Mouse (Mus musculus) neural tube, embryonic 14.5 days (tissue): ENCODE results near the gene Col18a1. TPM values are rescaled to one million over a fixed set of nuclear protein-coding genes. Genes with fewer than 3 reads are reported as not detected.

Source experiments
- ATAC-seq: fragments of 200-750 bp; cut with Nextera tagmentation; 2 replicates; pipeline ENCODE4 v1.8.0; 2017; ENCODE audit warnings: low read depth, mild to moderate bottlenecking, moderate TSS enrichment, moderate library complexity
- H3K27ac ChIP-seq: fragments of 300-500 bp; sonication (generic); 2 replicates; pipeline ENCODE4 v1.5.1; 2014; ENCODE audit warnings: low read depth, mild to moderate bottlenecking, control low read depth, low read length, moderate library complexity, mixed read lengths
- H3K27me3 ChIP-seq: fragments of 300-500 bp; sonication (generic); 2 replicates; pipeline ENCODE4 v1.6.1; 2014; ENCODE audit warnings: low read length; ENCODE audit not compliant: control insufficient read depth, insufficient read depth
- H3K36me3 ChIP-seq: fragments of 300-500 bp; sonication (generic); 2 replicates; pipeline ENCODE4 v1.6.1; 2014; ENCODE audit warnings: low read length, mixed read lengths; ENCODE audit not compliant: control insufficient read depth, insufficient read depth
- H3K4me1 ChIP-seq: fragments of 300-500 bp; sonication (generic); 2 replicates; pipeline ENCODE4 v1.6.1; 2014; ENCODE audit warnings: low read length; ENCODE audit not compliant: control insufficient read depth, insufficient read depth
- H3K4me2 ChIP-seq: fragments of 300-500 bp; sonication (generic); 2 replicates; pipeline ENCODE4 v1.6.1; 2014; ENCODE audit warnings: mild to moderate bottlenecking, low read depth, low read length, control low read depth
- H3K4me3 ChIP-seq: fragments of 300-500 bp; sonication (generic); 2 replicates; pipeline ENCODE4 v1.5.1; 2014; ENCODE audit warnings: low read depth, low read length, control low read depth, mixed read lengths
- H3K9ac ChIP-seq: fragments of 300-500 bp; sonication (generic); replicated peaks from 2 replicates; pipeline ENCODE4 v1.6.1; 2014; ENCODE audit warnings: low read depth, mild to moderate bottlenecking, control low read depth, low read length, mixed read lengths
- H3K9me3 ChIP-seq: fragments of 300-500 bp; sonication (generic); 2 replicates; pipeline ENCODE4 v1.6.1; 2016; ENCODE audit warnings: low read length; ENCODE audit not compliant: control insufficient read depth
- WGBS: fragments of 180-500 bp; shearing (Covaris S2); extraction: QIAGEN DNeasy Blood & Tissue Kit; methylation state at CpG from one replicate; pipeline ENCODE4 v1.1.7; 2014; 5-methylcytosine and 5-hydroxymethylcytosine counted together
- polyA plus RNA-seq: library from polyadenylated mRNA; unstranded; fragments of >200 nt; fragmentation: Nextera tagmentation; extraction: Ambion mirVana; gene quantifications from 2 replicates; pipeline ENCODE4 v1.2.1, GENCODE M21; 2014

Col18a1 gene
- polyA plus RNA-seq, 1 experiment from 2014 or later: 5.3 TPM

DNA sequence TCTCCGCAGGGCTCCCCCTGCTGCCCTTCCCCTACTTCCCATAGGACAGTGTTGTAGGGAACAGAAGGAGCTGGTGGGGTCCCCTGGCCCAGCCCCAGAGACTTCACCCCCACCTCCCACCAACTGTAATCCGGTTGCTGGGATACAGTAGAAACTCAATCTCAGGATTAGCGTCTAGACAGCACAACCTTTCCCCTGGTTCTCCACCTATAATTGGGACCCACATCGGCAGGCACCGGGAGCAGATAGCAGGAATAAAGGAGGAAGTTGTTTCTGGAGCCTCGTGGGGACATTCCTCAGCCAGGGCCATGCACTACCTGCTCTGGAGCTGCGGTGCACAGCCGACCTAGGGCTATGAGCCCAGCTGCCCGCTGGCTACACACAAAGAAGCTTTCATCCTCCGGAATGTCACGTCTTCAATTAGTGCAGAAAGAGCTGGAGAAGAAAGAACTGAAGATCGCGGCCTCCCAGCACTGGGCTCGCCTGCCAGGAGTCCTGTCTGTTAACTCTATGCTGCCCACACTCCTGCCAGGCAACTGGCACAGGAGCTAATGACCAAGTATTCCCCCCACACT is 15.3 kb downstream of the Col18a1 start:
- Histone ChIP-seq H3K36me3 (no peaks in the 10 kb centered on the region), H3K9ac (peak overlapping the region; percentile 21; the same call in 1 of the 2 replicates), H3K27me3 (no peaks in the 10 kb centered on the region), H3K4me1 (peaks cover 17% of the 10 kb centered on the region), H3K4me3 (no peak overlapping the region), H3K27ac (peak overlapping the region; percentile 44; the same call in 1 of the 2 replicates), H3K4me2 (peak overlapping the region; percentile 31), H3K9me3 (no peaks in the 10 kb centered on the region)
- peak; percentile 70; the same call in 1 of the 2 replicates for ATAC-seq
- 4% methylated on average over 14 of the region's 14 CpGs for WGBS

DNA sequence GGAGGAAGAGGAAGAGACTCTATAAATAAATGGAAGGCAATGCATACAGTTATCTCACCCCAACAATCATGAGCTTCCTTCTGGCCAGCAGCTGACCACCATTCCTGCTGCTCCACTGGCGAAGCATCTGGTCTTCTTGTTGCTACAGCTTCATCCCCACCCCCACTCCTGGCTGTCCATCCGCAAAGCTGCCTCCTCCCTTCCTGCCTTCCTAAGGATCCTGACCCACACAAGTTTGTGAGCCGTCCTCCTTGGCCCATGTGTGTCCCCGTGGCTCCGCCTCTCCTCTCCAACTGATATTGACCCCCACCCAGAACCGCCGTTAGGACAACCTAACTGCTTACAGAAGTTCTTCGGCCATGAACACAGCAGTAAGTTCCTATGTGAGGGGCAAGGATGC is 16.3 kb downstream of the Col18a1 start:
- no peak overlapping the region for H3K9ac ChIP-seq
- no peaks in the 10 kb centered on the region for H3K36me3 ChIP-seq
- no peak overlapping the region for H3K27ac ChIP-seq
- H3K27me3 ChIP-seq: no peaks in the 10 kb centered on the region
- 55% methylated on average over 8 of the region's 8 CpGs for WGBS
- no peak overlapping the region for H3K4me2 ChIP-seq
- ATAC-seq: no peak
- H3K4me3 ChIP-seq: no peak overlapping the region
- H3K4me1 ChIP-seq: peaks cover 17% of the 10 kb centered on the region
- H3K9me3 ChIP-seq: no peaks in the 10 kb centered on the region

DNA sequence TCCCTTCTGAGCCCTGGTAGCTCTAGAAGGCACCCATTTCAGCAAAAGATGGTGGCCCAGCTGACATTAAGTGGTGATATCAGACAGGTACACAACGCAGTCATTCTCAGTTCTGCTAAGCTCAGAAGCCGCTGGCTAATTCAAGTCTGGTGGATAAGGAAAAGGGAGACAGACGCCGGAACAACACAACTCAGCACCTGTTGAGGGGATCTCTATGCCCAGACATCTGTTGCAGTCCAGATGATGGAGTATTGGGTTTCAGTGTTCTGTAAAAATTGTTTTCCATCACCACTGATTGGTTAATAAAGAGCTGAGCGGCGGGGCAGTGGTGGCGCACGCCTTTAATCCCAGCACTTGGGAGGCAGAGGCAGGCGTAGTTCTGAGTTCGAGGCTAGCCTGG is 18.8 kb downstream of the Col18a1 start:
- H3K4me2 ChIP-seq: no peak overlapping the region
- WGBS: 90% methylated on average over 10 of the region's 10 CpGs
- H3K27me3 ChIP-seq: no peaks in the 10 kb centered on the region
- no peak overlapping the region for H3K9ac ChIP-seq
- no peaks in the 10 kb centered on the region for H3K9me3 ChIP-seq
- no peak overlapping the region for H3K4me3 ChIP-seq
- H3K27ac ChIP-seq: no peak overlapping the region
- H3K4me1 ChIP-seq: peaks cover 17% of the 10 kb centered on the region
- H3K36me3 ChIP-seq: no peaks in the 10 kb centered on the region
- no peak for ATAC-seq

DNA sequence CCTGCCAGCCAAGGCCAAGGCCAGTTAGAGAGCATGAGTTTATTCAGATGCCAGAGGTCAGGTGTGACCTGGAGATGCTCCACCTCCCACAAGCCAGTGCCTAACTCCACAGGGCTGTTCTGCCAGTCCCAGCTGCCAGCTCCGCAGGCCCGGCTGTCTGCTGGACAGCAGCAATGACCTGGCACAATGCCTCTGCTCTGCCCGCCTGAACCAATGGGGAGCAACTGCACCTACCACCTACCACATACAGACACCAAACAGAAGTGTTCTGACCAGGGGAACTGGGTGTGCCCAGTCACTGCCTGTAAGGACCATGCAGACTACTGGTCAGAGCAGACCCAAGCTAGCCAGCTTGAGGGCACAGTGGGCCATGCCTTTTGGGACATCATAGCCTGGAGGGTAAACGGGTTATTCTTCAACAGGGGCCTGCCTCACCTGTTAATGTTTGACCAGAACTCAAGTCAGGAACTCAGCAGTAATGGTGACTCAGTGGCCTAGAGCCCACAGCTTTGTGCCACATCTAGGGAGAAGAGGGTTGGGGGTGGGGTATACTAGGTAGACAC is 19.4 kb downstream of the Col18a1 start:
- H3K4me1 ChIP-seq: peaks cover 17% of the 10 kb centered on the region
- no peaks in the 10 kb centered on the region for H3K9me3 ChIP-seq
- no peaks in the 10 kb centered on the region for H3K27me3 ChIP-seq
- H3K9ac ChIP-seq: no peak overlapping the region
- no peak for ATAC-seq
- H3K4me2 ChIP-seq: no peak overlapping the region
- WGBS: 76% methylated on average over 4 of the region's 4 CpGs
- H3K4me3 ChIP-seq: no peak overlapping the region
- no peaks in the 10 kb centered on the region for H3K36me3 ChIP-seq
- H3K27ac ChIP-seq: no peak overlapping the region

DNA sequence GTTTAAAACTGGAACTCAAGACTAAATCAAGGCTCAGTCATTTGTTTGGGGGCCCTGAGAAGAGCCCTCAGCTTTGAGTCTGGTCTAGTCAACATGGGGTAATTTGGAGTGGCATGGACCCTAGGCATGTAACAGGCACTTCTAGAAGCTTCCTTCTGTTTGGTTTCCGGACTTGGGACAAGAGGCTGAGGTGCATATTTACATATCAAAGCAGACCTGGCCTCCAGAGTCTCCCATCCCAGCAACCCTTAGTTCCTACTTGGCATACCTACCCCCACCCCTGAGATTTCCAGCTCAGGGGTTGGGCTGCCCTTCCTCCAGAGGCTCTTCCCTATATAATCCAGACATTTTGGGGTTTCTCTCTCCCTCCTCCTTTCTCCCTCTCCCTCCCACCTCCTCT is 20.4 kb downstream of the Col18a1 start:
- Histone ChIP-seq H3K9ac (no peak overlapping the region), H3K4me3 (no peak overlapping the region), H3K27ac (no peak overlapping the region), H3K27me3 (no peaks in the 10 kb centered on the region), H3K36me3 (no peaks in the 10 kb centered on the region), H3K4me1 (peaks cover 8% of the 10 kb centered on the region), H3K4me2 (no peak overlapping the region), H3K9me3 (no peaks in the 10 kb centered on the region)
- no peak for ATAC-seq
- 41% methylated on average over 1 of the region's 1 CpGs for WGBS

DNA sequence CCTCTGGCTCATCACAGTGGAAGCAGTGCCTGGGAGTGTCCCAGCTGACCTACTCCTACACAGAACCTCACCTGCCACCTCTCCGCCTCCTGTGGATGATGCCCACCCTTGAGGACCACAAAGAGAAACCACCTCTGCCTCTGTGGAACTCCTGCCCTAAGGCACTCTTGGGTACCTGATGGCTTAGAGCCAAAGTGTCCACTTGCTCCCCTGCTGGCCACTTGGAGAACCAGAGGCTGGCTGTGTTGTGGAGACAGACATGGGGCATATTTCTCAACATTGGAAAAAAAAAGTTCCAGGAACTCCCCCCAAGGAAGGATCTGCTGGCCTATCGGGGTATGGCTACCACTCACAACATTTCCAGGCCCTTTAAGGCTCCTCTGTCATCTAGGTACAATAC is 22.0 kb downstream of the Col18a1 start:
- Histone ChIP-seq H3K36me3 (no peaks in the 10 kb centered on the region), H3K27ac (no peak overlapping the region), H3K9ac (no peak overlapping the region), H3K4me1 (no peaks in the 10 kb centered on the region), H3K4me2 (no peak overlapping the region), H3K27me3 (no peaks in the 10 kb centered on the region), H3K9me3 (no peaks in the 10 kb centered on the region), H3K4me3 (no peak overlapping the region)
- 98% methylated on average over 2 of the region's 2 CpGs for WGBS
- no peak for ATAC-seq

DNA sequence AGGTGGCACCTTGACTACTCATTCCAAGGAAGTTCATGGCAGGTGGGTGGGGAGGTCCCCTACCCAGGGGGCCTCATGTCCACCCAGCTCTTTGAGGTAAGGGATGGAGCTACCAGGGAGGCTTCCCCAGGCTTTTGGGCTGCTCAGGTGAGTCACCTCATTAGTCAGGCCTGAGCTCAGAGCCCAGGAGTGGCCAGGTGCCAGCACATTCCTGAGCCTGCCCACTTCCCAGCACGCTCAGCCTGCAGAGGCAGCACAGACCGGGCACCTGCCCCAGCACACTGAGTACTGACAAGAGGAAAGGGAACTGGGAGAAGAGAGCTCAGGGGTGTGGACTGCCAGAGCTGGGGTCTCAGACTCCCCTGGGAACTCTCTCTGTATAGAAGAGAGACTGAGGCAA is 24.0 kb downstream of the Col18a1 start:
- H3K27me3 ChIP-seq: no peaks in the 10 kb centered on the region
- H3K9me3 ChIP-seq: no peaks in the 10 kb centered on the region
- 93% methylated on average over 2 of the region's 2 CpGs for WGBS

DNA sequence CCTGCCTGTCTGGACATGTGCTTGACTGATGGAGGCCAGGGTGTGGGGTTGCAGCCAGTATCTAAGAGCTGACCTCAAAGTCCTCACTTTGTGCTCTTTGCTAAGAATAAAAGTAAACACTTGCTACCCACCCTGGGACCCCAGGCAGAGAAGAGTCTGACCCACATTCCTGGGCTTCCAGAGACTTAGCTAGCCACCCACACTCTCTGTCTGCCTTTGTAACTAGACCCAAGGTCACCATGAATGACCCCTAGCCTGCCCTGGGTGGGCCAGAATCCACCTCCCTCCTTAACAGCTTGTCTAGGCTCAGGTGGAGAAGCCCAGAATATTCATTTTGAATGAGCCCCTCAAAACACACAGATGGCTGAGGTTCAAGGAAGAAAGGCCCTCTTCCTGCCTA is 28.0 kb downstream of the Col18a1 start:
- H3K27me3 ChIP-seq: no peaks in the 10 kb centered on the region
- no peak for ATAC-seq
- H3K27ac ChIP-seq: no peak overlapping the region
- H3K4me3 ChIP-seq: no peak overlapping the region
- H3K9ac ChIP-seq: no peak overlapping the region
- no peaks in the 10 kb centered on the region for H3K9me3 ChIP-seq
- no peaks in the 10 kb centered on the region for H3K36me3 ChIP-seq
- no peaks in the 10 kb centered on the region for H3K4me1 ChIP-seq
- no peak overlapping the region for H3K4me2 ChIP-seq

More for the DNA sequence above, 24.0 kb downstream of the Col18a1 start:
- Histone ChIP-seq H3K4me1 (no peaks in the 10 kb centered on the region), H3K36me3 (no peaks in the 10 kb centered on the region), H3K9ac (no peak overlapping the region), H3K27ac (no peak overlapping the region), H3K4me3 (no peak overlapping the region), H3K4me2 (no peak overlapping the region)
- no peak for ATAC-seq

DNA sequence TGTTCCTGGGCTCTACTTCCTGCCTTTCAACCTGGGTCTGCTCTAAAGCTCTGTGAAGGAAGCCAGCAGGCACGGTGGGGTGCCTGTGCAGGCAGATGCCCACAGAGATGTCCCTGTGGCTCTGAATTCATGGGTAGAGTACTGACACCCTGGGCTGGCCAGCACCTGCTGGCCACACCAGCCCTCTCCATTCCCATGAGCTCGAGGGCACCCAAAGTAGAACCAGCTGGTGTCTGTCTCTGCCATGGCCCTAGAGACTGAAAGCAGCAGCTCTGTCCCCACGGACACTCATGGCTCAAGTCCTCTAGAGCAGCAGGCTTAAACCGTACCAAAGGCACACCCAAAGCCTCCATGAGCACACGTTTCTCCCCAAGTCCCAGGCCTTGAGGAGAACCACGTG is 30.1 kb downstream of the Col18a1 start:
- H3K27ac ChIP-seq: no peak overlapping the region
- H3K4me3 ChIP-seq: no peak overlapping the region
- no peak for ATAC-seq
- H3K36me3 ChIP-seq: no peaks in the 10 kb centered on the region
- H3K4me2 ChIP-seq: no peak overlapping the region
- H3K27me3 ChIP-seq: no peaks in the 10 kb centered on the region
- H3K9me3 ChIP-seq: no peaks in the 10 kb centered on the region
- no peaks in the 10 kb centered on the region for H3K4me1 ChIP-seq
- H3K9ac ChIP-seq: no peak overlapping the region
- 92% methylated on average over 6 of the region's 6 CpGs for WGBS
